Mouse (Mus musculus) liver, postnatal 0 days (tissue): ENCODE data around the gene Sp7. TPM values are rescaled to one million over a fixed set of nuclear protein-coding genes. Genes with fewer than 3 reads are reported as not detected.

Experiments
- ATAC-seq: fragments of 200-750 bp; cut with Nextera tagmentation; 2 replicates; pipeline ENCODE4 v1.8.0; 2017; ENCODE audit warnings: mild to moderate bottlenecking, moderate library complexity
- DNase-seq: peaks from one replicate; pipeline ENCODE4 v3.0.0-alpha.2; 2016
- H3K27ac ChIP-seq: fragments of 300-500 bp; sonication (generic); 2 replicates; pipeline ENCODE4 v1.5.1; 2014; ENCODE audit warnings: antibody characterized with exemption, moderate library complexity, mild to moderate bottlenecking, low read depth
- H3K27me3 ChIP-seq: fragments of 300-500 bp; sonication (generic); 2 replicates; pipeline ENCODE4 v1.6.1; 2014; ENCODE audit warnings: low read length, control low read depth, mixed read lengths; ENCODE audit not compliant: insufficient read depth
- H3K36me3 ChIP-seq: fragments of 300-500 bp; sonication (generic); replicated peaks from 2 replicates; pipeline ENCODE4 v1.6.1; 2014; ENCODE audit warnings: mild to moderate bottlenecking, control low read depth, low read length, moderate library complexity, mixed read lengths; ENCODE audit not compliant: insufficient read depth
- H3K4me1 ChIP-seq: fragments of 300-500 bp; sonication (generic); 2 replicates; pipeline ENCODE4 v1.6.1; 2014; ENCODE audit warnings: antibody characterized with exemption, mild to moderate bottlenecking, control low read depth; ENCODE audit not compliant: insufficient read depth
- H3K4me2 ChIP-seq: fragments of 300-500 bp; sonication (generic); 2 replicates; pipeline ENCODE4 v1.6.1; 2014; ENCODE audit warnings: low read depth, mild to moderate bottlenecking, low read length, moderate library complexity, mixed read lengths
- H3K4me3 ChIP-seq: fragments of 300-500 bp; sonication (generic); 2 replicates; pipeline ENCODE4 v1.5.1; 2014; ENCODE audit warnings: low read depth, low read length
- H3K9ac ChIP-seq: fragments of 300-500 bp; sonication (generic); replicated peaks from 2 replicates; pipeline ENCODE4 v1.6.1; 2014; ENCODE audit warnings: mild to moderate bottlenecking, moderate library complexity
- H3K9me3 ChIP-seq: fragments of 300-500 bp; sonication (generic); 2 replicates; pipeline ENCODE4 v1.6.1; 2016; ENCODE audit warnings: mild to moderate bottlenecking, control low read depth, low read length, mixed read lengths
- CTCF ChIP-seq: sonication (generic); IDR thresholded peaks from 2 replicates; pipeline ENCODE4 v1.5.1; 2016; ENCODE audit warnings: antibody characterized with exemption, low read depth
- EP300 ChIP-seq: IDR thresholded peaks from 2 replicates; pipeline ENCODE4 v1.6.1; 2016; ENCODE audit warnings: antibody characterized with exemption, low read depth, mild to moderate bottlenecking
- WGBS: fragments of 180-500 bp; shearing (Covaris S2); extraction: QIAGEN DNeasy Blood & Tissue Kit; methylation state at CpG from one replicate; pipeline ENCODE4 v1.1.7; 2014; ENCODE audit not compliant: insufficient replicate concordance; 5-methylcytosine and 5-hydroxymethylcytosine counted together
- polyA plus RNA-seq: library from polyadenylated mRNA; unstranded; fragments of >200 nt; fragmentation: Nextera tagmentation; extraction: Ambion mirVana; gene quantifications from 2 replicates; pipeline ENCODE4 v1.2.1, GENCODE M21; 2015

Gene Sp7
- polyA plus RNA-seq, 1 experiment from 2014 or later: not detected

DNA sequence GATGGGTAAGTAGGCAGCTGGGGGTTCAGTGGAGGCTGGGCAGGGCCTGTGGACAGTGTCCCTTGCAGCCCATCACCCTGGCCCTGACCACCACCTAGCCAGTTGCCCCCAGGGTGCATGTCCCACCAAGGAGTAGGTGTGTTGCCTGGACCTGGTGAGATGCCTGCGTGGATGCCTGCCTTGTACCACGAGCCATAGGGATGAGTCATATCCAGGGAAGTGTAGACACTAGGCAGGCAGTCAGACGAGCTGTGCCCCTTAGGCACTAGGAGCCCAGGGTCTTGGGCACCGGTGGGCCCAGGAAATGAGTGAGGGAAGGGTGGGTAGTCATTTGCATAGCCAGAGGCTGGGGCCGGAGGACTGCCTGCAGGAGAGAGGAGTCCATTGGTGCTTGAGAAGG lies 8.1 kb downstream of the Sp7 start:
- no peak for TF ChIP-seq CTCF
- TF ChIP-seq EP300: no peak
- H3K9ac ChIP-seq: no peak overlapping the region
- H3K27ac ChIP-seq: no peak overlapping the region
- ATAC-seq: no peak
- H3K9me3 ChIP-seq: no peaks in the 10 kb centered on the region
- peaks cover 17% of the 10 kb centered on the region for H3K4me1 ChIP-seq
- 43% methylated on average over 5 of the region's 5 CpGs for WGBS
- H3K4me3 ChIP-seq: no peak overlapping the region
- H3K4me2 ChIP-seq: no peak overlapping the region
- DNase-seq: no peak
- H3K36me3 ChIP-seq: no peaks in the 10 kb centered on the region
- H3K27me3 ChIP-seq: peaks cover 70% of the 10 kb centered on the region

DNA sequence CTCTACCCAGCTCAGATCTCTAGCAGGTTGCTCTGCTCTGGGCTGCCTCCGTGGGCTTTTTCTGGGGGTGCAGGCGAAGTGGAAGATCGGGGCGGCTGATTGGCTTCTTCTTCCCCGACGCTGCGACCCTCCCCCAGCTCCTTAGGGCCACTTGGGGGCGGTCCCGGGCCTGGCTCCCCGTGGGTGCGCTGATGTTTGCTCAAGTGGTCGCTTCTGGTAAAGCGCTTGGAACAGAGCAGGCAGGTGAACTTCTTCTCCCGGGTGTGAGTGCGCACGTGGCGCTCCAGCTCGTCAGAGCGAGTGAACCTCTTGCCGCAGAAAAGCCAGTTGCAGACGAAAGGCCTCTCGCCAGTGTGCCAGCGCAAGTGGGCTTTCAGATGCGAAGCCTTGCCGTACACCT lies 8.9 kb downstream of the Sp7 start:
- no peak for DNase-seq
- Histone ChIP-seq H3K9me3 (no peaks in the 10 kb centered on the region), H3K4me3 (no peak overlapping the region), H3K27ac (no peak overlapping the region), H3K36me3 (no peaks in the 10 kb centered on the region), H3K9ac (no peak overlapping the region), H3K4me2 (no peak overlapping the region), H3K27me3 (peaks cover 65% of the 10 kb centered on the region), H3K4me1 (peaks cover 17% of the 10 kb centered on the region)
- TF ChIP-seq EP300: no peak
- TF ChIP-seq CTCF: no peak
- WGBS: 6% methylated on average over 22 of the region's 25 CpGs
- no peak for ATAC-seq

DNA sequence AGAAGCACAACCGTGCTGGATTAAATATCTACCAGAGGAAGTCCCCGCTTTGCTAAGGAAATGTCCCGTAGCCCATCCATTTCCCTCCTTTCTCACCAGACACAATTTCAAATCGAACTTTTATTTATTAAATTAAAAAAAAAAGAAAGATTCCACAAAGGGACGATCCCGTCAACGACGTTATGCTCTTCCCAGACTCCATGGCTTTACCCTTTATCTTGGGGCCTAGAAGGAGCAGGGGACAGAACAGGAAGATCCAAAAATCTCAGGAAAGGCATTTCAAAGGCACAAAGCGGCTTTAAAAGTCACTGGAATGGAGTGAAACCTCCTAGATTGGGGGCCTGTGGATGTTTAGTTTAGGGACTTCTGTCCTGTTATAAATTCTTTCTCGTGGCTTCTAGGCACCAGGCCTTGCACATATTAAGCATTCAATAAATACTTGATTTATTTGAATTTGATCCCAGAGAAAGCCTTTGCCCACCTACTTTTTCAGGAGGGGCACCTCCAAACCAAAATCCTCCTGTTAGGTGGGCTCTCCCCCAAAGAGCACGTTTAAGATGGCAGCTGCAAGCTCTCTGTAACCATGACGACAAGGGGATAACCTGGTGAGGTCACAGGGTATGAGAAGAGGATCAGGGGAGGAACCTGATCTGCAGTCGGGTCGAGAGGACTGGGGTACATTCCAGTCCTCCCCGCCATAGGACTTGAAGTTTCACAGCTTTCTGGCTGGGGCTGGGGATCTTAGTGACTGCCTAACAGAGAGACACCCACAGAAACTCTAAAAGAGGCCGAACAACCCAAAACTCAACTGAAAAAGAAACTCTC lies 10.3 kb downstream of the Sp7 start:
- peaks cover 17% of the 10 kb centered on the region for H3K4me1 ChIP-seq
- no peak overlapping the region for H3K27ac ChIP-seq
- ATAC-seq (no peak), DNase-seq (no peak)
- H3K27me3 ChIP-seq: peaks cover 55% of the 10 kb centered on the region
- peak overlapping the region; percentile 83; the same call in 1 of the 2 replicates for H3K4me2 ChIP-seq
- no peaks in the 10 kb centered on the region for H3K36me3 ChIP-seq
- TF ChIP-seq CTCF: no peak
- TF ChIP-seq EP300: no peak
- no peaks in the 10 kb centered on the region for H3K9me3 ChIP-seq
- no peak overlapping the region for H3K4me3 ChIP-seq
- H3K9ac ChIP-seq: no peak overlapping the region
- 43% methylated on average over 16 of the region's 16 CpGs for WGBS

GRCm38 (mm10) chr15:102355871-102356441 lies 11.0 kb downstream of the Sp7 start:
- DNase-seq (no peak), ATAC-seq (no peak)
- H3K4me1 ChIP-seq: peaks cover 20% of the 10 kb centered on the region
- peak overlapping the region; percentile 83 for H3K4me2 ChIP-seq
- 3% methylated on average over 37 of the region's 38 CpGs for WGBS
- peaks cover 55% of the 10 kb centered on the region for H3K27me3 ChIP-seq
- TF ChIP-seq CTCF (no peak), EP300 (no peak)
- H3K9ac ChIP-seq: peak overlapping the region; percentile 65
- H3K36me3 ChIP-seq: no peaks in the 10 kb centered on the region
- H3K27ac ChIP-seq: no peak overlapping the region
- H3K9me3 ChIP-seq: no peaks in the 10 kb centered on the region
- H3K4me3 ChIP-seq: peak overlapping the region; percentile 54

DNA sequence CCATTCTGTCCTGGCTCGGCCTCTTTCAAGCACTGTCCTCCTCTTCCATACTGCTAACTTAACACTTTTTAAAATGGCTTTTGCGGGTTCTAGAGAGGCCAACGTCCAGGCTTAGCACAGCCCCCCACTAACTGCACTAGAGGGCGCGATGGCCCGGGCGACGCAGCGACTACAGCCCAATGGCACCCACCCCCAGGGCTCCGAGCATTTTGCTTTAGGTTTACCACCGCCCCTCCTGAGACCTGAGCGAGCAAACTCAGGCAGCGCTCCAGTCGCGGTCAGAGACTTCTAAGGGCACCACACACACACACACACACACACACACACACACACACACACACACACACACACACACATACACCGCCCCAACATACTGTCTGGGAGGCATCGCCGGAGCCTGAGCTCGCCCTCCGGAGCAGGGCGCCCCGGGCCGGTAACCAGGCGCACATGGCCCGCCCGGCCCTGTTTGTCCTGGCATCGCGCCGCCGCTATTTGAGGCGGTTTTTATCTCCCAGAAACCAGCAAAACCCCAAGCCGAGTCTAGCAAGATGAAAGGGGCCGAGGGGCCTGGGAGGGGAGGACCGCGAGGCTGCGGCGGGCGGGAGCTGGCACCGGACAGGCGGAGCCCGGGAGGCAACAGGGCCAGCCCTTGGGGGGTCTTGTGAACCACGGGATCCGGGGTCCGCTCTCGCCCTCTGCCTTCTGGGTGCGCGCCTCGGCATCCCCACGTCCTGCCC lies 11.7 kb downstream of the Sp7 start:
- peak overlapping the region; percentile 65 for H3K9ac ChIP-seq
- peak overlapping the region; percentile 83 for H3K4me2 ChIP-seq
- no peaks in the 10 kb centered on the region for H3K9me3 ChIP-seq
- peak overlapping the region; percentile 54 for H3K4me3 ChIP-seq
- peaks cover 20% of the 10 kb centered on the region for H3K4me1 ChIP-seq
- no peaks in the 10 kb centered on the region for H3K36me3 ChIP-seq
- no peak for TF ChIP-seq EP300
- TF ChIP-seq CTCF: peak; percentile 42; the same call in 1 of the 2 replicates
- WGBS: under 1% methylated on average over 36 of the region's 49 CpGs
- ATAC-seq: no peak
- DNase-seq: peak; percentile 55
- peaks cover 55% of the 10 kb centered on the region for H3K27me3 ChIP-seq
- no peak overlapping the region for H3K27ac ChIP-seq

- Histone ChIP-seq H3K9ac (no peak overlapping the region), H3K27me3 (peaks cover 45% of the 10 kb centered on the region), H3K4me2 (no peak overlapping the region), H3K36me3 (no peaks in the 10 kb centered on the region), H3K4me1 (peaks cover 26% of the 10 kb centered on the region), H3K27ac (no peak overlapping the region), H3K9me3 (no peaks in the 10 kb centered on the region), H3K4me3 (no peak overlapping the region)
- TF ChIP-seq CTCF (peak; percentile 26; the same call in 1 of the 2 replicates), EP300 (no peak)
- 83% methylated on average over 2 of the region's 2 CpGs for WGBS
- ATAC-seq (no peak), DNase-seq (no peak)
Measured at GRCm38 (mm10) chr15:102353986-102354385, 13.0 kb downstream of the Sp7 start.
